Comparison of ENCODE assay signal across 22 mouse cellular contexts in the genomic region with DNA sequence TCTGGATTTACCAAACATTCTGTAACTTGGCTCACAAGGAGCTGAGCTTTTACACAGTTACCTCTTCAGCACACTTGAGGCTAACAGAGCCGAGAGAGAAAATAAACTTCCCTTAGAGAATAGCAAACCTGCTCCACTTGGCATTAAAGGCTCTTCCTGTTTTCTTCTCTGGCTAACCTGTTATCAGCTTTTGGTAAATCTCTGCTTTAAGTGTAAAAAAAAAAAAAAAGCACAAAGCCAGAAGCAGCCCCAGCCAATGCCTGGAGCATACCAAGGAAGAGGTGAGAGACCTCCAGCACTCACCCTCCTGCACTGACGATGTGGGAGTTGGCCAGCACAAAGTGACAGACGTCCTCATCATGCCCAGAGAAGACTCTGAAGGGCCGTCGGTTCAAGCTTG. TPM values are rescaled to one million over a fixed set of nuclear protein-coding genes. Genes with fewer than 3 reads are reported as not detected.
DNase-seq lines count a peak whose midpoint lies in the region; ATAC-seq and TF ChIP-seq lines count a peak whose summit lies in the region.
"Had no signal": no experiment of that assay in that cellular context is flagged by ENCODE, and none has a peak within 500 bp of the region (broad histone marks: within the 10 kb centered on the region; RNA-seq: fewer than 3 reads in every experiment).

No protein-coding gene starts in this region.

- intact Hi-C loops in heart, postnatal 36 days (cut with DNase I), result no loop called here
- intact Hi-C loops in left cerebral cortex, postnatal 36 days (cut with DNase I), result no loop called here

- no peak overlapping the region for H3K4me3 ChIP-seq in heart, embryonic 10.5 days
- no peak overlapping the region for H3K4me3 ChIP-seq in heart, embryonic 13.5 days
- H3K4me3 ChIP-seq in MEL (ENCODE audit: control insufficient read depth in 1 of 2, insufficient read depth in 1 of 2, low read depth in 2 of 2, low read length in 2 of 2), result no peak overlapping the region

- H3K9me3 ChIP-seq in heart, embryonic 10.5 days, result no peaks in the 10 kb centered on the region
- no peaks in the 10 kb centered on the region for H3K9me3 ChIP-seq in heart, embryonic 13.5 days
- no peaks in the 10 kb centered on the region for H3K9me3 ChIP-seq in MEL (replicated peaks; ENCODE audit: insufficient read depth, low read length)
- H3K9me3 ChIP-seq: G1E had no signal

- no peaks in the 10 kb centered on the region for H3K79me2 ChIP-seq in MEL (ENCODE audit: control insufficient read depth, insufficient read depth, low read length, poor library complexity)

- TF ChIP-seq RAD21 in MEL (IDR thresholded peaks at IDR 0.05; ENCODE audit: low read depth, low read length), result no peak

- H3K27ac ChIP-seq in heart, embryonic 10.5 days, result 0 out of 2 replicates have a peak overlapping the region, but pooled peaks have one; percentile 8
- H3K27ac ChIP-seq in heart, embryonic 13.5 days (replicated peaks), result no peak overlapping the region
- no peak overlapping the region for H3K27ac ChIP-seq in MEL (ENCODE audit: control insufficient read depth, low read depth, low read length)

- H3K36me3 ChIP-seq in heart, embryonic 10.5 days, result peaks cover 18% of the 10 kb centered on the region; the same call in 1 of the 2 replicates
- peaks cover 63% of the 10 kb centered on the region for H3K36me3 ChIP-seq in heart, embryonic 13.5 days
- no peaks in the 10 kb centered on the region; a peak in 1 of 4 replicates for H3K36me3 ChIP-seq in MEL (ENCODE audit: control insufficient read depth in 1 of 2, insufficient read depth in 2 of 2, low read length in 2 of 2)

- H3K4me1 ChIP-seq in heart, embryonic 10.5 days, result peaks cover 44% of the 10 kb centered on the region
- H3K4me1 ChIP-seq in heart, embryonic 13.5 days, result peaks cover 24% of the 10 kb centered on the region
- H3K4me1 ChIP-seq in MEL (ENCODE audit: control insufficient read depth in 1 of 2, insufficient read depth in 2 of 2, low read length in 2 of 2), result no peaks in the 10 kb centered on the region

- no peak for DNase-seq in heart, embryonic 10.5 days (ENCODE audit: low spot score)
- DNase-seq in heart, postnatal 36 days, result no peak
- DNase-seq in heart, adult 11 months, result no peak
- no peak for DNase-seq in MEL (ENCODE audit: low read depth, low spot score)
- DNase-seq in left cerebral cortex, postnatal 36 days (ENCODE audit: low spot score in 2 of 2), result no peak
- DNase-seq: adrenal gland, adult 2 months; adrenal gland, adult 8-10 months; adrenal gland, postnatal 10 days; adrenal gland, postnatal 14 days; adrenal gland, postnatal 25 days; adrenal gland, postnatal 36 days; B cell, adult 2 months; cerebellum, adult 11 months; cerebellum, adult 11-12 months; cerebellum, adult 18-20 months; cerebellum, adult 2 months had no signal

- no peak for TF ChIP-seq POLR2A in MEL (IDR thresholded peaks at IDR 0.05; ENCODE audit: control insufficient read depth in 1 of 2, insufficient read depth in 1 of 2, low read depth in 1 of 2, low read length in 2 of 2, poor library complexity in 1 of 2)

- no peaks in the 10 kb centered on the region for H3K27me3 ChIP-seq in heart, embryonic 10.5 days (ENCODE audit: insufficient read depth, poor library complexity, severe bottlenecking)
- no peaks in the 10 kb centered on the region for H3K27me3 ChIP-seq in heart, embryonic 13.5 days (replicated peaks)
- no peaks in the 10 kb centered on the region for H3K27me3 ChIP-seq in MEL (ENCODE audit: control insufficient read depth in 1 of 2, insufficient read depth in 2 of 2, low read length in 2 of 2)
- H3K27me3 ChIP-seq: CH12.LX, Patski had no signal

- 34% methylated on average over 5 of the region's 5 CpGs for WGBS in heart, embryonic 10.5 days
- WGBS in heart, embryonic 13.5 days, result 37% methylated on average over 5 of the region's 5 CpGs

- no peak for TF ChIP-seq CTCF in MEL (IDR thresholded peaks at IDR 0.05 in 2 of 3, conservative IDR thresholded peaks at IDR 0.05 in 1 of 3; ENCODE audit: control insufficient read depth in 1 of 3, insufficient read depth in 1 of 3, low read depth in 2 of 3, low read length in 3 of 3, poor library complexity in 1 of 3, severe bottlenecking in 1 of 3)

- H3K9ac ChIP-seq in heart, embryonic 13.5 days, result 0 out of 2 replicates have a peak overlapping the region, but pooled peaks have one; percentile 16
- no peak overlapping the region for H3K9ac ChIP-seq in MEL (ENCODE audit: control insufficient read depth, low read depth, low read length, poor library complexity, severe bottlenecking)

- no peak overlapping the region for H3K4me2 ChIP-seq in heart, embryonic 13.5 days

- TF ChIP-seq EP300 in MEL (IDR thresholded peaks at IDR 0.05; ENCODE audit: low read depth in 1 of 2, low read length in 2 of 2), result no peak

- no peak for ATAC-seq in heart, embryonic 13.5 days (ENCODE audit: extremely low read depth, insufficient number of reproducible peaks, low FRiP score, low TSS enrichment)
- ATAC-seq: activated CD4-positive, CD25-positive, alpha-beta regulatory T cell, adult 4 months; CD4-positive, CD25-positive, alpha-beta regulatory T cell, adult 4 months; Patski had no signal

TF ChIP-seq in MEL, 35 proteins besides CTCF, POLR2A, EP300 and RAD21:
- TF ChIP-seq RCOR1 (IDR thresholded peaks at IDR 0.05; ENCODE audit: low read depth, low read length) (peak; percentile 65), TCF12 (IDR thresholded peaks at IDR 0.05; ENCODE audit: low read depth, low read length) (no peak), GATA1 (IDR thresholded peaks at IDR 0.05; ENCODE audit: low read depth, low read length) (peak; percentile 24; the same call in 1 of the 2 replicates), MAFK (IDR thresholded peaks at IDR 0.05; ENCODE audit: borderline replicate concordance, low read depth, low read length) (no peak), ELF1 (IDR thresholded peaks at IDR 0.05; ENCODE audit: low read depth, low read length) (no peak), ZNF384 (IDR thresholded peaks at IDR 0.05; ENCODE audit: low read depth, low read length) (peak; percentile 83), HCFC1 (IDR thresholded peaks at IDR 0.05; ENCODE audit: low read depth, low read length) (no peak)

RNA-seq across cellular contexts. Expression of gene Fbxw4, which starts 24.2 kb away (rescaled TPM):
- polyA plus RNA-seq in heart, embryonic 10.5 days (2016; fragmentation: Nextera tagmentation; extraction: Ambion mirVana), result 5.5 and 6.0 TPM in 2 replicates
- 10 to 100 TPM; 28.1 to 29.4 TPM for total RNA-seq in heart, postnatal 36 days (2021)
- 3.3 and 3.8 TPM in 2 replicates for polyA plus RNA-seq in heart, embryonic 13.5 days (2015; fragmentation: Nextera tagmentation; extraction: Ambion mirVana)
- total RNA-seq in MEL (2012; rRNA removed), result 9.4 and 12.4 TPM in 2 replicates
- polyA plus RNA-seq in MEL (2012; ENCODE audit: insufficient read depth in 1 of 2, insufficient read length in 2 of 2, low read depth in 1 of 2, low replicate concordance in 2 of 2, missing spikeins in 1 of 2), result 10 to 100 TPM in 1 of 2 experiments, not detected in 1; 45.3 TPM
- 10 to 100 TPM; 34.4 to 35.9 TPM for total RNA-seq in left cerebral cortex, postnatal 36 days (2021)
